Mouse (Mus musculus): ENCODE measurements around the gene E130308A19Rik. TPM values are rescaled to one million over a fixed set of nuclear protein-coding genes. Genes with fewer than 3 reads are reported as not detected.

The E130308A19Rik gene
- total RNA-seq, 2 experiments from 2014 or later, result 10.2 to 15.0 TPM

- no peak for DNase-seq (ENCODE audit: low spot score in 2 of 2)
- intact Hi-C loops (cut with DNase I), result no loop called here
Observed at GRCm38 (mm10) chr4:59673423-59674117, 47.6 kb downstream of the E130308A19Rik start.

DNA sequence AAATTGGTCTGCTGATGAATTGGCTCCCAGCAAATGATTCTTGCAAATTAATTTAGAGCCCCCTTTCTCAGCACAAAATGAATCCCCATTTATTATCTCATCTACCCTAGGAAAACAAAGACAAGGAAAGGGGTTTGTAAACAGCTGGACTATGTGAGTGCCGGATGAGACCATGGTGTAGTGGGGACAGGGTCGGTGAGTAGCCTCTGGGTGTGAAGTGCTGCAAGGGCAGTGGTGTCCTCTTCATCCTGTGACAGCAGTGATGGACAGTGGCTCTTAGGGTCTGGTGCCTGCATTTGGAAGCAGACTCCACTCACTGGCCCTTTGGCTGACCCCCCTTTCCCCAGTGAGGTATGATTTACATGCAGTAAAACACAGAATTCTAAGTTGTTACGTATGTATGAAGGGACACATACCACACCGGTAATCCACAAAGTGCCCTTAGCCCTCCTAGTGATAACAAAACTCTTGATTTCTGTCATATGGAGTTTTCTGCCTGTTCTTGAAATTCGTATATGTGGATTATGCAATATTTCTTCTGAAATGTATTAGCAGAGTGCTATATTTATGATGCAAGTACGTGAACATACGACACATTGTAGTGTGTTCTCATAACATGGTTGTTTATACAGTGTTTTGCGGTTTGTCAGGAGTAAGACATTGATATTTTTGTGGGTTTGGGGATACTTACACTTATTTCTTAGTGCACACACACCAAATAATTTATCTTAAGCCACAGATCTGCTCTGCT is 49.1 kb downstream of the E130308A19Rik start:
- no peak for DNase-seq (ENCODE audit: low spot score in 2 of 2)
- intact Hi-C loops (cut with DNase I), result no loop called here

- intact Hi-C loops (cut with DNase I), result no loop called here
- no peak for DNase-seq (ENCODE audit: low spot score in 2 of 2)
Observed at GRCm38 (mm10) chr4:59675699-59676098, 49.7 kb downstream of the E130308A19Rik start.

- intact Hi-C loops (cut with DNase I), result no loop called here
- no peak for DNase-seq (ENCODE audit: low spot score in 2 of 2)
Observed at GRCm38 (mm10) chr4:59681383-59681782, 55.4 kb downstream of the E130308A19Rik start.

DNA sequence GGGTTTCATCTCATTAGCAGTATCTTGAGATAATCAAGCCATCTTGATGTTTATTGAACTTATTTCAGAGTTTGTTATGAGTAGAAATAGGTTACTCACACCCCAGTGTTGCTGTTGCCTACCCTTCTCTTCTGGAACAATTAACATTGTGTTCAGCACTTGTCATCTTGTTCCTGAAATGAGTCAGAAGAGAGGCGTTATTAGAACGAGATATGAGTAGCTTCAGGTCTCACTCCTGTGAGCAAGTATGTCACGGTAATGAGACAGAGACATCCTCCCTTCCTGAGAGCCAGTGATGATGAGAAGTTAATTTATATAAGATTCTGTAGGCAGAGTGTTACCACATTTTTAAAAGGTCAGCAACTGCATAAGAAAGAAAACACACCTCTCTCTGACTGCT is 56.5 kb downstream of the E130308A19Rik start:
- no peak for DNase-seq (ENCODE audit: low spot score in 2 of 2)
- intact Hi-C loops (cut with DNase I), result no loop called here

DNA sequence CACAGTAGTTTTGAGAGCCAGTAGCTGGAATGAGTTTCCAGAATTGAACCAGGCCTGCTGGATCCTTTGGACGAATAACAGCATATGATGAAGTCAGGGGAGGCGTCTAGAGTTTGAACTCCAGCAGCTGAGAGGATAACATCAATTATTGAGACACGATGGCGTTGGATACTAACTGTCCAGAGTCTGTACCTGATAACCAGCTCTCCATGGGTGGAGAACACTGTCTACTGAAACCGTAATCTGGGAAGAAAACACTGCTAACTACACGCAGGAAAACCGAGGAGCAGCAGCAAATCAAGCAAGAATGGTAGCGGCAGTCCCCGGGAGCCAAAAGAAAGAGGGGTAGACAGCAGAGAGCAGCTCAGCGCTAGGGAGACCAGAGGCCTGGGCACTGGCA is 56.9 kb downstream of the E130308A19Rik start:
- intact Hi-C loops (cut with DNase I), result no loop called here
- no peak for DNase-seq (ENCODE audit: low spot score in 2 of 2)

DNA sequence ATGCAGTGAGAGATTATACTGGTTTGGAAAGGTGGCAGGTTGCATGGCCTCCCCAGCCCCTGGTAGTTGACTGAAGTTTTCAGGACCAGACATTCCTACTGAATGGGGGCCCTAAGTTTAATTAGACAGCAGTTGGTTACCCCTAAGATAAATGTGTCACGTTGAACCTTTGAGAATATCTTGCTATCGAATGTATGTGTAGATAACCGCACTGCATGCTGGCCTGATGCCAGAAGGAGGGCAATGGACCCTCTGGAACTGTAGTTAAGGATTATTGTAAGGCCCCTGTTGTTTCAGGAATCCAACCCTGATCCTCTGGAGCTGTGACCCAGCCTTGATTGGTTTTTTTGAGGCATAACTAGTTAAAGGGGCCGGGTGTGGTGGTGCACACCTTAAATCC is 58.3 kb downstream of the E130308A19Rik start:
- DNase-seq (ENCODE audit: low spot score in 2 of 2), result no peak
- intact Hi-C loops (cut with DNase I), result no loop called here

DNA sequence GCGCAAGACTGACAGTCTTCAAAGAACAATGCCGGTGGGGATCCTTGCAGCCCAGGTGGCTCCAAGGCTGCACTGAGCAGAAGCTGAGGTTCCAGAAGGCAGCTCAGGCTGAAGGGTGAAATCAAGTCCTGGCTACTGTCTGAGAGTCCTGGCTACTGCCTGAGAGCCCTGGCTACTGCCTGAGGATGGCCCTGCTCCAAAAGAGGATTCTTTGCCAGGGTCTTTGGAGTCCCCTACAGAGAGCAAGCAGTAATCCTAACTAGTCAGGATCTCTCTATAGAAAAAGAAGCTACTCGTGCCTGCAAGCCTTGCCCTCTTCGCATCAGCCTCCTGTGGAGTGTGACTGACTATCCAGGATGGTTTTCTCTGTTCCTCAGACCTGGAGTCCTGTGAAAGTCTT is 60.7 kb downstream of the E130308A19Rik start:
- intact Hi-C loops (cut with DNase I), result no loop called here
- no peak for DNase-seq (ENCODE audit: low spot score in 2 of 2)

DNA sequence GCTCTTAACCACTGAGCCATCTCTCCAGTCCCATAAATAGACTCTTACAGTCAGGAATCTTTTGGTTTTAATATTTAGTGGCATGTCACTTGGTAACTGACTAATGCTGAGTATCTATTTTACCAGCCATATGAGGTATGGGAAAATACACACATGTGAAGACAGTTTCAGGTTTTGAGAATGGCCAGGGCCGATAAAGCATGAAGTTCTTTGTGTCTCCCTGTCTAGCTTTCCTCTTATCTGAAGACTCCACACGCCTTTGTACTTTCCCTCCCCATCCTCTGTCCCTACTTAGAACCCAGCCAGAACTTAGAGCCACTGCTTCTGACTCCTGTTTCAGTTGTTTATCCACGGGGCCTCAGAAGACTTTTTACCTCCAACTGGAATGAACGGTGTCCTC is 63.0 kb downstream of the E130308A19Rik start:
- no peak for DNase-seq (ENCODE audit: low spot score in 2 of 2)
- intact Hi-C loops (cut with DNase I), result no loop called here

GRCm38 (mm10) chr4:59690145-59690544 is 64.1 kb downstream of the E130308A19Rik start:
- no peak for DNase-seq (ENCODE audit: low spot score in 2 of 2)
- intact Hi-C loops (cut with DNase I), result no loop called here

GRCm38 (mm10) chr4:59696846-59697245 is 70.8 kb downstream of the E130308A19Rik start:
- DNase-seq (ENCODE audit: low spot score in 2 of 2), result no peak
- intact Hi-C loops (cut with DNase I), result no loop called here

DNA sequence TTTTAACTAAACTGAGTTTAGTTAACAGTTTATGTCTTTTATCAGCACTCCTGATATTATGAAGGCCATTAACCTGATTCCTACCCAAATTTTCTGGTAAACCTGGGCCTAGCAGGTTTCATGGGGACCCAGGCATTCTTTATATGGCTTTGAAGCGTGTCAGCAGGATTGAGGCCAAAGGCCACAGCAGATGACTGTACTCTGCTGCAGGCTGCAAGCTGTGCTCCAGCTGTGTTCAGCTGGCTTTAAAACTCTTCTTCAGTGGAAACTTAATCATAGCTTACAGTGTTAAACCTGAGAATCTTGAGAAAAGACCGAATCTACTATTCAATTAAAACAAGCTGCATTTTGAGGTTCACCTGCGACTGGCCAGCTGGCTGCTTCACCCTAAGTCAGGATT is 71.9 kb downstream of the E130308A19Rik start:
- DNase-seq (ENCODE audit: low spot score in 2 of 2), result no peak
- intact Hi-C loops (cut with DNase I), result no loop called here

GRCm38 (mm10) chr4:59699014-59699792 is 73.2 kb downstream of the E130308A19Rik start:
- DNase-seq (ENCODE audit: low spot score in 2 of 2), result no peak
- intact Hi-C loops (cut with DNase I), result no loop called here

DNA sequence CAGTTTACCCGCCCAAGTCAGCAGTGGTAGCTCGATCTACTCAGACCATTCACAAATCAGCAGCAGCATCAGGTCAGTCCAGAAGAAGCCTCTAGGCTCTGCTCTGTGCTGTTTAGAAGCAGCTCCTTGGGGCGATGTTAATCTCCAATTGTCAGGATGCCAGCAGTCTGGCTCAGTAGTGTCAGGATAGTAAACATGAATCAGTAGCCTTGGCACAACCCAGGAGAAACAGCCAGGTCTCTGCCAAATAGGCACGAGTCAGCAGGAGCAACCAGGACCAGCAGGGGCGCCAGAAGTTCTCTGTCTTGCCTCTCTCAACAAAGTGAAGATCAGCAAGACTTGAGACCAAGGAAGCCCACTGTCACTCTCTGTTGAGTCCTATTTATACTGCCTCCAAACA is 83.3 kb downstream of the E130308A19Rik start:
- DNase-seq (ENCODE audit: low spot score in 2 of 2), result no peak
- intact Hi-C loops (cut with DNase I), result no loop called here

DNA sequence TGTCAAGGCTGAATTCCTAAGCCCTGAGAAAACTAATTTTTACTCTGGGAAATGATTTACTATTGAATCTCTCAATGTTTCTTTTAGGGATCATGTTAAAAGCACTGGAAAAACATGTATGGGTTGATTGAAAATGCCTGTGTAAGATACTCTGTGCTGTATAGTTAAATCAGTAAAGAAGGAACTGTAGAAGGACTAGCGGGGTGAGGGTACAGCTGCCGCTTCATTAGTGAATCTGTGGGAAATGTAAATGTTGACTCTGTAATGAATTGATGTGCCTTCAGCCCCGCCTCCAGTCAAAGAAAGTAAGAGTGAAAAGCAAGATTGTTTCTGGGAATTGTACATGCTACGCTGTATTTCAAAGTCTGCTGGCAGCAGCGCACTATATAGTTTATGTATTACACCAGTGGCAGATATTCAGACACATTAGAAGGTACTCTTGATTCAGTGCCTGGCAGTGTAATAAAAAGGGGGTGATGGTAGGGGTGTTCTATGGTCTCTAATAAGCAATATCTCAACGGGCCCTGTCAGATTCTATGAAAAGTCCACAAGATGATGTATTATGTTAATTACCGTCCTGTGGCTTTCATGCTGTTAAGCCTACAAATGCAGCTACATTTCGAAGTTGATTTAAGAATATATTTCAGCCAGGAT is 84.9 kb downstream of the E130308A19Rik start:
- no peak for DNase-seq (ENCODE audit: low spot score in 2 of 2)
- intact Hi-C loops (cut with DNase I), result no loop called here

DNA sequence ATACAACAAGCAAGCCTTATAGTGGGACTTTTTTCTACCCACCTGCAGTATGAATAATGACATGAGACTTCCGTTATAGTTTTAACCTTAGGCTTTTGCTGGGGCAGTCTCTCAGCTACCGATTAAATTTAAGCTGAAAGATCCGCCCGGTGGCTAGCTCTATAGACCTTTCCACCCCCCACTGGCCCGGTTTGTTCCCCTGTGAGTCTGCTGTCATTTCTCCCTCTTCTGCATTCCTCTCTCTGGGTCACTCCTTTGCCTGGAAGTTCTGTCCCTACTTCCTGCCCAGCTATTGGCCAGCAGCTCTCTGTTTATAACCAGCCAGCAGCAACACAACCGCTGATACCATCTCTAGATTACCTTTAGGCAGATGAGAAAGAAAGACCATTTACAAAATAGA is 86.4 kb downstream of the E130308A19Rik start:
- no peak for DNase-seq (ENCODE audit: low spot score in 2 of 2)
- intact Hi-C loops (cut with DNase I), result no loop called here

DNA sequence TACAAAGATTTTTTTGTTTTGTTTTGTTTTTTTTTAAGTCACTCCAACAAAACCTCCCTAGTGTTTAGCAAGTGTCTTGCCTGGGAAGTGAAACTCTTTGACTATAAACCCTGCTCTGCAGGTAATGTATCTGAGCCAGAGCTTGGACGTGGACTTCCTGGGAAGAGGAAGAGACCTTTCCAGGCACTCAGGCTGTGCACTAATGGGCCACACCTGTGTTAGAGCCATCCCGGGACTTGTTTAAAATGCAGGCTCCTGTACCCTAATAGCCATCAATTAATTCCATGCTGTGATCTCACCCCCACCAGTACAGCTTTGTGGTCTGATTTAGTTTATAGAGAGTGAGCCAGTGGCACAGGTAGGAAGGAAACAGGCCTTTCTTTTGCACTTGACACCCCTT is 86.9 kb downstream of the E130308A19Rik start:
- no peak for DNase-seq (ENCODE audit: low spot score in 2 of 2)
- intact Hi-C loops (cut with DNase I), result no loop called here

DNA sequence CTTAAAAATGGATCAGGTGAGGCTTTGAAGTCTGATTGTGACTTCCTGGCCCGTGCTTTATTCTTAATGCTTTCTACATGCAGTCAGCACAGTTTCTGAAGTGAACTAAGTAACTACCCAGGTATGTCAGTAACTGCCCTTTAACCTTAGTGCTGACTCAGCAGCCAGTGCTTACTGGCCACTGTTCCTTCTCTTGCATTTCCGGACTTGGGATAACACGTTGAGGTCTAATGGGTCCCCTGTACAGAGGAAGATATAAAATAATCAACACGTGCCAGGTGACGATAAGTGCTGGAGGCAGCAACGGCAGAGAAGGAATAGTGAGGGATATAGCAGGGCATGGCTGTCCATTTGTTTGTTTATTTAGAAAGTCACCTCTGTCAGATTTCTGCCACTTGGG is 88.5 kb downstream of the E130308A19Rik start:
- intact Hi-C loops (cut with DNase I), result no loop called here

GRCm38 (mm10) chr4:59714926-59715325 is 88.9 kb downstream of the E130308A19Rik start:
- intact Hi-C loops (cut with DNase I), result no loop called here

More for the DNA sequence above, 88.5 kb downstream of the E130308A19Rik start:
- DNase-seq (ENCODE audit: low spot score in 2 of 2), result no peak

DNA sequence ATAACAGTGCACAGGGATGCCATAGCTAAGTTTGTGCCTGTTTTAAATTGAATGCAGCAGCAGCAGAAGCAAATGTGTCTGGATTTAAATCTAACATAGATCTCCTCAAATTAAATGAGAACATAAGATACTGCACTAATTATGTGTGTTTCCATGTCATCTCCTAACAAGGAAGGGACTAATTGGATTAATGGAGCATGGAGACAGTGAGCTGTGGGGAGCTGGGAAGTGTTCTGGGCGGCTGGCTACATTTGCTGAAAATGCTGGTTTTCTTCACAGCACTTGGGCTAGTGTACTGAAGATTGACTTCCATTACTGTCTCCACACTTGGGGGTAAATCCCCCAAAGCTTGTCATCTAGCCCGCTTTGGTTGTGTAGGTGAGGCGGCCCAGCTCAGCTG is 89.5 kb downstream of the E130308A19Rik start:
- DNase-seq (ENCODE audit: low spot score in 2 of 2), result no peak
- intact Hi-C loops (cut with DNase I), result no loop called here

More at GRCm38 (mm10) chr4:59714926-59715325, 88.9 kb downstream of the E130308A19Rik start:
- DNase-seq (ENCODE audit: low spot score in 2 of 2), result no peak
